Mouse (Mus musculus) gastrocnemius, postnatal 14 days (tissue): ENCODE data around the gene Mcm3ap. TPM values are rescaled to one million over a fixed set of nuclear protein-coding genes. Genes with fewer than 3 reads are reported as not detected.

ENCODE experiments used
- DNase-seq: peaks from one replicate; pipeline ENCODE4 v3.0.0; 2021; ENCODE audit warnings: mixed read lengths
- intact Hi-C: fragments of 180-260 bp; cut with DNase I; formaldehyde crosslinking; loops from one replicate; pipeline ENCODE4 v1.15.1; 2025; ENCODE audit warnings: low total_unique reads
- total RNA-seq, 2 experiments: library from RNA; stranded (reverse); gene quantifications; 2 replicates each; pipeline ENCODE4 v1.2.3; 2021

Gene Mcm3ap
- total RNA-seq, 2 experiments from 2014 or later = 21.4 to 22.2 TPM

DNA sequence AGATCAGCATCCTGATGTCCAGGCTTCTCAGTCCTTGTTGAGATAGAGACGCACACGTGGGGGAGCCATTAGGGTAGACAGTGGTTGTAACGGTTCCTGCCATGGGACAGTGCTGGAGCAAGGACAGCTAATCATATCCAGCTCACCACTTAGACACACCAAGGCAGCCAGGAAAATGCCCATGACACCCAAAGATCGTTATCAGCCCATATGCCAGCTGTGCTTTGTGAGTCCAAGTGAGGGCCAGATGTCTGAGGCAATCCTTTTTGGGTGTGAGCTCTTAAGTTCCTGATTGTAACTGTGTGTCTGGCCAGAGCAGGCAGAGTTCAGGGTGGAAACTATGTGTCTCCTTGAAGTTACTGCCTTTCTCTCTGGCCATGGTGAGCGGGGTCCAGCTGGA, 85.3 kb downstream of the Mcm3ap start:
- DNase-seq = no peak
- intact Hi-C loops = loop anchor here (5.0 kb wide), 1 partner anchor 183 kb away; no protein-coding TSS in a partner anchor

DNA sequence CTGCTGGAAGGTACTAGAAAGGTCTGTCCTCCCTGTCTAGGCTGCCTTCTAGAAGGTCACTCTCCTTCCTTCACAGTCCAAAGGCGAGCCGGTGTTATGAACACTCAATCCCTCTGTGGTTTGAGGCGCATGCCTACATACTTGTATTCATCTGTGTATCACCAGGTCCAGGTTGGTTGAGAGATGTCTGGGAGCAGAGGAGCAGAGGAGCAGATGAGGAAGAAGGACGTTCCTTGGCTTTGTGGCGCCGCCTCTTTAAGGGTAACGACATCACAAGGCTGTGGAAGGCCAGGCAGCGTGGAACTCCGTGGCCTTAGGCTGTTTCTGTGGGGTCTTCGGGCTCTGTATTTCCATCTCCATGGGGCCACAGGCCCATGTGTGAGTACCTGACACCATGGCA, 93.2 kb downstream of the Mcm3ap start, which contains the start of gene Spatc1l:
Gene Spatc1l, plus strand, starts transcription at position 301 of the 400 bp plus-strand sequence.
- DNase-seq = no peak
- intact Hi-C loops = no loop called here

Other genes with a start within 250 kb of the Mcm3ap start
- 1 to 10 TPM; 4.1 to 5.8 TPM for gene Prmt2, start 231.1 kb upstream of the Mcm3ap start, total RNA-seq
- gene S100b, start 215.1 kb upstream of the Mcm3ap start, total RNA-seq = 1 to 10 TPM; 2.4 to 7.4 TPM
- 1 to 10 TPM; 7.6 to 9.3 TPM for gene Dip2a, start 123.6 kb upstream of the Mcm3ap start, total RNA-seq
- gene AC141477.1, start 28.5 kb upstream of the Mcm3ap start, total RNA-seq = not detected
- gene Pcnt, start 26.1 kb upstream of the Mcm3ap start, total RNA-seq = 10 to 100 TPM; 50.6 to 71.3 TPM
- under 1 TPM; 0.31 to 0.45 TPM for gene 2610028H24Rik, start 19.8 kb upstream of the Mcm3ap start, total RNA-seq
- 1 to 10 TPM; 3.5 to 3.8 TPM for gene Ybey, start 187 bp downstream of the Mcm3ap start, total RNA-seq
- 1 to 10 TPM; 4.5 to 6.9 TPM for gene Lss, start 62.7 kb downstream of the Mcm3ap start, total RNA-seq
- not detected for gene Spatc1l, start 93.3 kb downstream of the Mcm3ap start, total RNA-seq
- gene Ftcd, start 106.7 kb downstream of the Mcm3ap start, total RNA-seq = not detected
- gene Col6a2, start 154.7 kb downstream of the Mcm3ap start, total RNA-seq = 100 to 1,000 TPM; 236 to 279 TPM